Mouse (Mus musculus): Measurements from ENCODE around the gene Fitm2.

DNA sequence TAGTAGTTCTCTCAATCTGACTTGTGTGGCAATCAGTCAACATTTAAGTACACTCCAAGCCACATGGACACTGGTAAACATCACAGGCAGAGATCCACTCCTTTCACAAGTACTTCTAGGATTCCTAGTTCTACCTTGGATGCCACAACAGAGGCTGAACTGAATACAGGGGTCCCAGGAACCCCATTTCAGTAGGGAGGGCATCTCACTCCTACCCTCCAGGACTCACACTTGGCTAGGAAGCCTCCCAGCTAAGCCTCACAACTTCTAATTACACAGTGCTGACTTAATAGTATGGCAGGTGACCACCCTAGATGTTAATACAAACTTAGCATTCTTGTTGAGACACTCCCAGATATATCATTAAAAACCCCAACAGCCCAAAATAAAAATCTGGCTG, 54.6 kb downstream of the Fitm2 start:
- TF ChIP-seq TCF12 (IDR thresholded peaks at IDR 0.05; ENCODE audit: low read depth, low read length) = no peak
- TF ChIP-seq CHD1 (IDR thresholded peaks at IDR 0.05; ENCODE audit: low read depth, low read length) = no peak
- TF ChIP-seq POLR2A (IDR thresholded peaks at IDR 0.05; ENCODE audit: control insufficient read depth in 1 of 2, insufficient read depth in 1 of 2, low read depth in 1 of 2, low read length in 2 of 2, poor library complexity in 1 of 2) = no peak
- TF ChIP-seq EP300 (IDR thresholded peaks at IDR 0.05; ENCODE audit: low read depth in 1 of 2, low read length in 2 of 2) = no peak
- no peak for TF ChIP-seq ZNF384 (IDR thresholded peaks at IDR 0.05; ENCODE audit: low read depth, low read length)
